Comparison of ENCODE assay signal across 10 mouse cellular contexts in the genomic region with DNA sequence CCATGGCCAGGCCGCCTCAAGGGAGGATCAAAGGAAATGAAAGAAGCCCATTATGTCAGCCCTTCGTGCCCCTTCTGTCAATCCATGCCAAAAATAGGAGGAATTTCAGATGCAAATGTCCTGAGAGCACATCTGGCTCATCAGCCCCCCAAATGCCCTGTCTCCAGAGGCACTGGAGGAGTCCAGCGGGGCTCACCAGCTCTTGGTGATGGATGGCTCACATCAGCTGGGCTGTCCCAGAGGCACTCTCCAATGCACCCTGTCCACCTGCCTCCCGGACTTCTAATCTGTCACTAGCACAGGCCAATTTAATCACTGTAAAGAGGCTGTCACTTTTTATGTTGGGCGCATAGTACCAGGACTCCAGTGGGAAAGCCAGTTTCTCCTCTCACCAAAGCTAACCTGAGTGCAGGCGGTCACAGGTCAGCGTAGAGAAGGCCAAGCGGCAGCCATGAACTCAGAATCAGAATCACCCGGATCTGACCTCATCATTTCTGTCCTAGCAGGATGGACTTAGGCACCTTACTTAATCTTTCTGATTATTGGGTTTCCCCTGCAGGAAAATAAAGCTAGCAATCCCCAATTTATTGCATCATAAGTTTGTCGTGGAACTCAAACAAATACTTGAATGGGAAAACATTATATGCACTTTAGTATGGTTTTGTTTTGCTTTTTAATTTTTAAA.
"Had no signal": no experiment of that assay in that cellular context is flagged by ENCODE, and none has a peak within 500 bp of the region (broad histone marks: within the 10 kb centered on the region; RNA-seq: fewer than 3 reads in every experiment).

No protein-coding gene starts in this region.

- H3K27ac ChIP-seq: kidney, embryonic 15.5 days; limb, embryonic 13.5 days; liver, embryonic 13.5 days had no signal

- H3K9me3 ChIP-seq: kidney, embryonic 15.5 days; limb, embryonic 13.5 days; liver, embryonic 13.5 days had no signal

- H3K4me3 ChIP-seq: kidney, embryonic 15.5 days; limb, embryonic 13.5 days; liver, embryonic 13.5 days had no signal

- H3K36me3 ChIP-seq: kidney, embryonic 15.5 days; limb, embryonic 13.5 days; liver, embryonic 13.5 days had no signal

- H3K27me3 ChIP-seq: limb, embryonic 13.5 days; liver, embryonic 13.5 days had no signal

- H3K4me2 ChIP-seq: kidney, embryonic 15.5 days; limb, embryonic 13.5 days; liver, embryonic 13.5 days had no signal

- H3K9ac ChIP-seq: kidney, embryonic 15.5 days; limb, embryonic 13.5 days; liver, embryonic 13.5 days had no signal

- DNase-seq: kidney, adult 18-20 months; kidney, postnatal 14 days; left cerebral cortex, postnatal 4 days; liver, embryonic 13.5 days; lung, adult 18-20 months; midbrain, embryonic 14.5 days; thymus, adult 18-20 months; thymus, postnatal 14 days had no signal
